Mouse (Mus musculus) limb, embryonic 14.5 days (tissue): ENCODE results near the gene Nup210l. TPM values are rescaled to one million over a fixed set of nuclear protein-coding genes. Genes with fewer than 3 reads are reported as not detected.

Source experiments
- ATAC-seq: fragments of 200-750 bp; cut with Nextera tagmentation; 2 replicates; pipeline ENCODE4 v1.8.0; 2017; ENCODE audit warnings: low read depth, moderate number of reproducible peaks, moderate TSS enrichment; ENCODE audit not compliant: low FRiP score
- DNase-seq: peaks from one replicate; pipeline ENCODE4 v3.0.0-alpha.2; 2015; ENCODE audit warnings: low spot score
- H3K27ac ChIP-seq: fragments of 300-500 bp; sonication (generic); replicated peaks from 2 replicates; pipeline ENCODE4 v1.5.1; 2014; ENCODE audit warnings: low read depth, mild to moderate bottlenecking, low read length, moderate library complexity, mixed read lengths
- H3K27me3 ChIP-seq: fragments of 300-500 bp; sonication (generic); 2 replicates; pipeline ENCODE4 v1.6.1; 2014; ENCODE audit warnings: low read length, mixed read lengths; ENCODE audit not compliant: control insufficient read depth, insufficient read depth
- H3K36me3 ChIP-seq: fragments of 300-500 bp; sonication (generic); 2 replicates; pipeline ENCODE4 v1.6.1; 2014; ENCODE audit warnings: mild to moderate bottlenecking, low read length, moderate library complexity, mixed read lengths; ENCODE audit not compliant: control insufficient read depth, insufficient read depth
- H3K4me1 ChIP-seq: fragments of 300-500 bp; sonication (generic); 2 replicates; pipeline ENCODE4 v1.6.1; 2014; ENCODE audit warnings: antibody characterized with exemption, low read length, mixed read lengths; ENCODE audit not compliant: control insufficient read depth, insufficient read depth
- H3K4me2 ChIP-seq: fragments of 300-500 bp; sonication (generic); replicated peaks from 2 replicates; pipeline ENCODE4 v1.6.1; 2014; ENCODE audit warnings: low read depth, mild to moderate bottlenecking, low read length, moderate library complexity; ENCODE audit not compliant: severe bottlenecking
- H3K4me3 ChIP-seq: fragments of 300-500 bp; sonication (generic); replicated peaks from 2 replicates; pipeline ENCODE4 v1.5.1; 2014; ENCODE audit warnings: low read length
- H3K9ac ChIP-seq: fragments of 300-500 bp; sonication (generic); 2 replicates; pipeline ENCODE4 v1.6.1; 2014; ENCODE audit warnings: mild to moderate bottlenecking, low read depth, low read length, moderate library complexity; ENCODE audit not compliant: severe bottlenecking
- H3K9me3 ChIP-seq: fragments of 300-500 bp; sonication (generic); 2 replicates; pipeline ENCODE4 v1.6.1; 2016; ENCODE audit warnings: low read length; ENCODE audit not compliant: control insufficient read depth
- POLR2A ChIP-seq: fragments of 200-500 bp; IDR thresholded peaks from 2 replicates; pipeline ENCODE4 v1.8.0; 2012; ENCODE audit warnings: inconsistent platforms, mild to moderate bottlenecking, moderate library complexity, borderline replicate concordance; ENCODE audit not compliant: insufficient read depth, insufficient read length; ENCODE audit errors: extremely low read depth
- WGBS: fragments of 180-500 bp; shearing (Covaris S2); extraction: QIAGEN DNeasy Blood & Tissue Kit; methylation state at CpG from one replicate; pipeline ENCODE4 v1.1.7; 2014; 5-methylcytosine and 5-hydroxymethylcytosine counted together
- polyA plus RNA-seq, 2 experiments: library from polyadenylated mRNA; depleted of rRNA in 1 of 2; stranded (reverse) in 1 of 2; unstranded in 1 of 2; fragments of >200 nt; fragmentation: Nextera tagmentation in 1 of 2; extraction: Ambion mirVana in 1 of 2; gene quantifications; 2 replicates each; pipeline versions ENCODE4 v1.2.1 to v1.2.3; 2012 to 2014

Nup210l gene
- polyA plus RNA-seq, 2 experiments = 0.30 to 2.5 TPM

- Histone ChIP-seq H3K4me1 (no peaks in the 10 kb centered on the region), H3K4me2 (no peak overlapping the region), H3K36me3 (no peaks in the 10 kb centered on the region), H3K27ac (no peak overlapping the region), H3K9me3 (no peaks in the 10 kb centered on the region), H3K4me3 (no peak overlapping the region), H3K9ac (no peak overlapping the region), H3K27me3 (no peaks in the 10 kb centered on the region)
- WGBS = 69% methylated on average over 3 of the region's 3 CpGs
- no peak for DNase-seq
- no peak for TF ChIP-seq POLR2A
- no peak for ATAC-seq
Observed at GRCm38 (mm10) chr3:90132745-90133144, 28.8 kb downstream of the Nup210l start.

DNA sequence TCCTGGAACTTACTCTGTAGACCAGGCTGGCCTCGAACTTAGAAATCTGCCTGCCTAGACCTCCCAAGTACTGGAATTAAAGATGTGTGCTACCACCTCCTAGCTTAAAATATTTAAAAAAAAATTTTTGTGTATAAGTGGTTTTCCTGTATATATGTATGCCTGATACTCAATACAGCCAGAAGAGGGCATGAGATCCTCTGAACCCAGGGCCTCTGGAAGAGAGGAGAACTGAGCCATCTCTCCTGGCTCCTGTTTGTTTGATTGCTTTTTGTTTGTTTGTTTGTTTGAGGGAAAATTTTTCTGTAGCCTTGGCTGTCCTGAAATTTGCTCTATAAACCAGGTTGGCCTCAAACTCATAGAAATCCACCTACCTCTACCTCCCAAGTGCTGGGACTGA is 29.4 kb downstream of the Nup210l start:
- no peak for ATAC-seq
- no peak for TF ChIP-seq POLR2A

GRCm38 (mm10) chr3:90134483-90134882 is 30.6 kb downstream of the Nup210l start:
- no peak for DNase-seq
- Histone ChIP-seq H3K27ac (no peak overlapping the region), H3K27me3 (no peaks in the 10 kb centered on the region), H3K9me3 (no peaks in the 10 kb centered on the region), H3K36me3 (no peaks in the 10 kb centered on the region), H3K4me3 (no peak overlapping the region), H3K9ac (no peak overlapping the region), H3K4me1 (no peaks in the 10 kb centered on the region), H3K4me2 (no peak overlapping the region)
- 8% methylated on average over 3 of the region's 3 CpGs for WGBS
- ATAC-seq = no peak
- no peak for TF ChIP-seq POLR2A

More for the DNA sequence above, 29.4 kb downstream of the Nup210l start:
- Histone ChIP-seq H3K36me3 (no peaks in the 10 kb centered on the region), H3K27me3 (no peaks in the 10 kb centered on the region), H3K4me3 (no peak overlapping the region), H3K4me1 (no peaks in the 10 kb centered on the region), H3K9me3 (no peaks in the 10 kb centered on the region), H3K4me2 (no peak overlapping the region), H3K9ac (no peak overlapping the region), H3K27ac (no peak overlapping the region)
- WGBS = 92% methylated on average over 1 of the region's 1 CpGs
- DNase-seq = no peak

GRCm38 (mm10) chr3:90134993-90135392 is 31.1 kb downstream of the Nup210l start:
- 59% methylated on average over 5 of the region's 5 CpGs for WGBS

GRCm38 (mm10) chr3:90136660-90137059 is 32.7 kb downstream of the Nup210l start:
- no peak for TF ChIP-seq POLR2A

More at GRCm38 (mm10) chr3:90134993-90135392, 31.1 kb downstream of the Nup210l start:
- H3K36me3 ChIP-seq = no peaks in the 10 kb centered on the region
- no peak overlapping the region for H3K9ac ChIP-seq
- H3K4me3 ChIP-seq = no peak overlapping the region
- H3K27ac ChIP-seq = no peak overlapping the region
- no peaks in the 10 kb centered on the region for H3K4me1 ChIP-seq
- no peak for TF ChIP-seq POLR2A
- ATAC-seq = no peak
- no peaks in the 10 kb centered on the region for H3K27me3 ChIP-seq
- DNase-seq = no peak
- no peak overlapping the region for H3K4me2 ChIP-seq
- no peaks in the 10 kb centered on the region for H3K9me3 ChIP-seq

DNA sequence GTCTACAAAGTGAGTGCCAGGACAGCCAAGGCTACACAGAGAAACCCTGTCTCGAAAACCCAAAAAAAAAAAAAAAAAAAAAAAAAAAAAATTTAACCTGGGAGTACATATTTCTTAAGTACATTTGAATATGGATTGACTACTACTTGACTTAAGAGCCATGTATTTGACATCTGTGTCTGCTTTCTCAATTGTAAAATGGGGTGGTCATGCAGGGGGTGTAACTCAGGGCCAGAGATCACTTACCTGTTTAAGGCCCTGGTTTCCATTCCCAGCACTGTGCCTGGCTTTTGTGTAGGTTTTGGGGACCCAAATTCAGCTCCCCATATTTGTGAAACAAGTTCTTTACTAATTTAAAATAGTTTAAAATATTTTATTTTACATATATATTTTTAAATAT is 33.7 kb downstream of the Nup210l start:
- Histone ChIP-seq H3K4me1 (no peaks in the 10 kb centered on the region), H3K9me3 (no peaks in the 10 kb centered on the region), H3K4me3 (no peak overlapping the region), H3K4me2 (no peak overlapping the region), H3K27ac (no peak overlapping the region), H3K9ac (no peak overlapping the region), H3K27me3 (no peaks in the 10 kb centered on the region), H3K36me3 (no peaks in the 10 kb centered on the region)
- no peak for TF ChIP-seq POLR2A
- ATAC-seq = no peak
- WGBS = 70% methylated on average over 1 of the region's 1 CpGs
- DNase-seq = no peak

More at GRCm38 (mm10) chr3:90136660-90137059, 32.7 kb downstream of the Nup210l start:
- no peak overlapping the region for H3K4me3 ChIP-seq
- 39% methylated on average over 13 of the region's 13 CpGs for WGBS
- no peak overlapping the region for H3K4me2 ChIP-seq
- ATAC-seq (no peak), DNase-seq (peak; percentile 15)
- no peak overlapping the region for H3K9ac ChIP-seq
- no peaks in the 10 kb centered on the region for H3K4me1 ChIP-seq
- H3K27me3 ChIP-seq = no peaks in the 10 kb centered on the region
- no peaks in the 10 kb centered on the region for H3K36me3 ChIP-seq
- H3K27ac ChIP-seq = no peak overlapping the region
- no peaks in the 10 kb centered on the region for H3K9me3 ChIP-seq
